Mouse (Mus musculus): ENCODE data around the gene Pgm5.

Pgm5 gene

GRCm38 (mm10) chr19:24871037-24871635 is 9.5 kb upstream of the Pgm5 start:
- DNase-seq (ENCODE audit: low spot score in 2 of 2): peak; percentile 82

- DNase-seq (ENCODE audit: low spot score in 2 of 2): no peak
Measured at GRCm38 (mm10) chr19:24865436-24865835, 3.8 kb upstream of the Pgm5 start.

- no peak for DNase-seq (ENCODE audit: low spot score in 2 of 2)
Measured at GRCm38 (mm10) chr19:24861276-24861611, 411 bp downstream of the Pgm5 start.

GRCm38 (mm10) chr19:24851456-24852315 is 10.0 kb downstream of the Pgm5 start:
- no peak for DNase-seq (ENCODE audit: low spot score in 2 of 2)

- DNase-seq (ENCODE audit: low spot score in 2 of 2): no peak
Measured at GRCm38 (mm10) chr19:24848844-24849243, 12.8 kb downstream of the Pgm5 start.

GRCm38 (mm10) chr19:24848345-24848744 is 13.3 kb downstream of the Pgm5 start:
- DNase-seq (ENCODE audit: low spot score in 2 of 2): no peak

- no peak for DNase-seq (ENCODE audit: low spot score in 2 of 2)
Measured at GRCm38 (mm10) chr19:24845007-24845546, 16.6 kb downstream of the Pgm5 start.

- DNase-seq (ENCODE audit: low spot score in 2 of 2): no peak
Measured at GRCm38 (mm10) chr19:24842080-24842479, 19.6 kb downstream of the Pgm5 start.

- no peak for DNase-seq (ENCODE audit: low spot score in 2 of 2)
Measured at GRCm38 (mm10) chr19:24824517-24824916, 37.1 kb downstream of the Pgm5 start.

GRCm38 (mm10) chr19:24815661-24816221 is 45.9 kb downstream of the Pgm5 start:
- DNase-seq (ENCODE audit: low spot score in 2 of 2): no peak

- DNase-seq (ENCODE audit: low spot score in 2 of 2): no peak
Measured at GRCm38 (mm10) chr19:24812861-24813293, 48.8 kb downstream of the Pgm5 start.

- DNase-seq (ENCODE audit: low spot score in 2 of 2): no peak
Measured at GRCm38 (mm10) chr19:24812106-24812810, 49.4 kb downstream of the Pgm5 start.

GRCm38 (mm10) chr19:24811451-24811850 is 50.2 kb downstream of the Pgm5 start:
- DNase-seq (ENCODE audit: low spot score in 2 of 2): no peak

- DNase-seq (ENCODE audit: low spot score in 2 of 2): no peak
Measured at GRCm38 (mm10) chr19:24806013-24806412, 55.6 kb downstream of the Pgm5 start.

GRCm38 (mm10) chr19:24797606-24798005 is 64.0 kb downstream of the Pgm5 start:
- no peak for DNase-seq (ENCODE audit: low spot score in 2 of 2)

GRCm38 (mm10) chr19:24794350-24794749 is 67.3 kb downstream of the Pgm5 start:
- no peak for DNase-seq (ENCODE audit: low spot score in 2 of 2)

- no peak for DNase-seq (ENCODE audit: low spot score in 2 of 2)
Measured at GRCm38 (mm10) chr19:24793545-24794139, 68.0 kb downstream of the Pgm5 start.

- no peak for DNase-seq (ENCODE audit: low spot score in 2 of 2)
Measured at GRCm38 (mm10) chr19:24792876-24793275, 68.8 kb downstream of the Pgm5 start.

- no peak for DNase-seq (ENCODE audit: low spot score in 2 of 2)
Measured at GRCm38 (mm10) chr19:24785898-24786297, 75.8 kb downstream of the Pgm5 start.

- no peak for DNase-seq (ENCODE audit: low spot score in 2 of 2)
Measured at GRCm38 (mm10) chr19:24785056-24785675, 76.5 kb downstream of the Pgm5 start.

GRCm38 (mm10) chr19:24783736-24784135 is 77.9 kb downstream of the Pgm5 start:
- no peak for DNase-seq (ENCODE audit: low spot score in 2 of 2)

Measured in frontal cortex, postnatal 36 days (tissue).